Mouse (Mus musculus): ENCODE measurements around the gene Nyx.

GRCm38 (mm10) chrX:13478298-13478697 lies 12.4 kb downstream of the Nyx start:
- TF ChIP-seq POLR2A (IDR thresholded peaks at IDR 0.05; ENCODE audit: extremely low read depth, insufficient read depth, low read length): no peak
- TF ChIP-seq CTCF (IDR thresholded peaks at IDR 0.05; ENCODE audit: extremely low read depth, insufficient read depth, low read length): no peak
